Mouse (Mus musculus) cerebellum, adult (tissue): ENCODE results near the gene Syce2.
"Not testable (repeated sequence)": the region's sequence is repeated elsewhere in the genome, so short reads cannot be mapped to it uniquely, and the experiment has no call there.

Source experiments
- ATAC-seq: cut with Nextera tagmentation; 2 replicates; pipeline ENCODE4 v1.9.2; 2017; ENCODE audit warnings: mild to moderate bottlenecking, moderate library complexity, mixed read lengths; ENCODE audit not compliant: insufficient number of reproducible peaks, low FRiP score, low TSS enrichment

Gene Syce2

DNA sequence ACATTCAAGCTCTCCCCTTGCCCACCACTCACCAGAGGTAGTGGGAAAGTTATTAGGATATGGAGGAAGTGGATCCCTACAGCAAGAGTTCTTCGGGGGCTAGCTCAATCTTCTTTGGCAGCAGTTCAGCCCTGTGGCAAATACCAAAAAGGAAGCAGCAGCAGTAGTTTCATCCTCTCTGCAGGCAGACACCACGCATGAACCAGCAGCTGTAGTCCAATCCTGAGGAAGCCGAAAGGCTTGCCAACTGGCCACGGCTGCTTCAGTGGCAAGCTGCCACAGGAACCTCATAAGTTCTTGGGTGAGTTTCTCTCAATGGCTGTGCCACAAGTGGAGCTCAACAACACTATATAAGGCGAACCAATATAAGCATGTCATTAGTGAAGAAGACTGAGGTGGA, 24.1 kb downstream of the Syce2 start:
- ATAC-seq, result no peak

DNA sequence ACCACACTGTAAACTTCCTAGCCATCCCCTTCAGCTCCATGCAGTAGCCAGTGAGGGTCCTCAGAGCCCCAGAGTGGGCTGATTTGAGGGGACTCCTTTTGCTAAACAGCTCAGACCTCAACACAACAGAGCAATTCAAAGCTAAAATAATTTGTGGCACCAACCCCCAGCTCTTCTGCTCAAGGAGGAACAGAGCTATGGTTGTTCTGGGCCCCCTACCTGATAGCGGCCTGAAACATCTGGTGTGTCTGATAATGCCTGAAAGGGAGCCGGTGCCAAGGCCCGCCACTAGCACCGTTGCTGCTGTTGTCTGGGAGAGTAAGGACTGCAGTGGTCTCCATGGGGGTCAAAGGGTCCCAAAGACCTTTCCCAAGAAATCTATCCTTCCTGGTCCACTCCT, 29.2 kb downstream of the Syce2 start:
- ATAC-seq, result no peak

DNA sequence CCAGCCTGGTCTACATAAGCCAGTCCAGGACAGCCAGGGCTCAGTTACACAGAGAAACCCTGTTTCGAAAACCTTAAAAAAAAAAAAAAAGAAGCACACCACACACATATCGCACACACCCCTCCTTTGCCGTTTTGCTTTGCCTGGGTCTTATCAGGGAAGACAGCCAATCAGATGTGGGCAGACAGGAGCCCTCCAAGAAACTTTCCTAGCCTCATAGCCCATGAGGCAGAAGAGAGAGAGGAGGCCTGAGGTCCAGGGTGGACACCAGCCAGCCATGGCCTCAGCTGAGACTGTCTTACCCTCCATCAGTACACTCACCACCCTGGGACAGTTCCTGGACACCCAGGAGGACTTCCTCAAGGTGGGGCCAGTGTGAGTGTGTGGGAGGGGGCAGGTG, 29.8 kb downstream of the Syce2 start, which contains the start of gene Klf1:
Gene Klf1, plus strand, starts transcription at position 177 of the 400 bp plus-strand sequence.
- ATAC-seq, result no peak

DNA sequence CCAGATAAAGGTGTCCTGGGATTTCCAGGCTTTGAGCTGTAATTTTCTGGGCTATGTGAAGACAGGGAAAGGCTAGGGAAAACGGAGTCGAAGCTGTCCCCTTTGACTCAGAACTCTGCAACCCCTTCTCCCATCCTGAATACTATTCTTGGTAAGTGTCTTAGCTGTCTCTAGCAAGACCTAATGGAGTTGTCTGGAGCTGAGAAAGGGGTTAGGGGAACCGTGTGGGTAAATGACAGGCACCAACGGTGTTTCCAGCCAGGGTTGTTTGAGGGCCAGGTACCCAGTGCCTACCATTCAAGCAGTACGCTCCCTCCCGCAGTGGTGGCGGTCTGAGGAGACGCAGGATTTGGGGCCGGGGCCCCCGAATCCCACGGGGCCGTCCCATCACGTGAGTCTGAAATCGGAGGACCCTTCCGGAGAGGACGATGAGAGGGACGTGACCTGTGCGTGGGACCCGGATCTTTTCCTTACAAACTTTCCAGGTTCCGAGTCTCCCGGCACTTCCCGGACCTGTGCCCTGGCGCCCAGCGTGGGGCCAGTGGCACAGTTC, 30.5 kb downstream of the Syce2 start:
- no peak for ATAC-seq

DNA sequence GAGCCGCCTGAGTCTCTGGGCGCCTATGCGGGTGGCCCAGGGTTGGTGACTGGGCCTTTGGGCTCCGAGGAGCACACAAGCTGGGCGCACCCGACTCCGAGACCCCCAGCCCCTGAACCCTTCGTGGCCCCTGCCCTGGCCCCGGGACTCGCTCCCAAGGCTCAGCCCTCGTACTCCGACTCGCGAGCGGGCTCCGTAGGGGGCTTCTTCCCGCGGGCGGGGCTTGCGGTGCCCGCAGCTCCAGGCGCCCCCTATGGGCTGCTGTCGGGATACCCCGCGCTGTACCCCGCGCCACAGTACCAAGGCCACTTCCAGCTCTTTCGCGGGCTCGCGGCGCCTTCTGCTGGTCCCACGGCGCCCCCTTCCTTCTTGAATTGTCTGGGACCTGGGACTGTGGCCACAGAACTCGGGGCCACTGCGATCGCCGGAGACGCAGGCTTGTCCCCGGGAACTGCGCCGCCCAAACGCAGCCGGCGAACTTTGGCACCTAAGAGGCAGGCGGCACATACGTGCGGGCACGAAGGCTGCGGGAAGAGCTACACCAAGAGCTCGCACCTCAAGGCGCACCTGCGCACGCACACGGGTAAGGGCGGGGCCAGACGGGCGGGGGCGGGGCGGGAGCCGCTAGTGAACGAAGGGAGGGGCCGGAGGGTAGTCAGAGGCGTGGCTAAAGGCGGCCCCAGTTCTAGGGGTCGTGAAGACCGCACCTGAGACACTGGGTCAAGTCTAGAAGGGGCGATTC, 31.2 kb downstream of the Syce2 start:
- ATAC-seq, result peak; percentile 82

DNA sequence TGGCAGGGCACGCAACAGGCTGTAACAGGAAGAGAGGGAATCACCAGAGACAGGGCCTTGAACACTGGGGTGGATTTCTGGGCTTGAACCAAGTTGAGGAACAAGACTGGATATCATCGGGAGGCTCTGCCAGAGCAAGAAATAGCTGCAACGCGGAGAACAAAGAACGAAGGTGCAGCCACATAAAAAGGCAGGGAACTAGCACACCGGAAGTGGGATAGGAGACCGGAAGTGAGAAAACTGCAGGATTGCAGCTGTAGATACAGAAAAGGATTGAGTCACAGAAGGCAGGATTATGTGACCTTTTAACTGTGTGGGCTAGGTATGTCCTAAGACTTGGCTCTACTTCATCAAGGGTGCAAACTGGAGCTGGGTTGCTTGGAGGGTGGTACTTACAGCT, 32.4 kb downstream of the Syce2 start:
- no peak for ATAC-seq

DNA sequence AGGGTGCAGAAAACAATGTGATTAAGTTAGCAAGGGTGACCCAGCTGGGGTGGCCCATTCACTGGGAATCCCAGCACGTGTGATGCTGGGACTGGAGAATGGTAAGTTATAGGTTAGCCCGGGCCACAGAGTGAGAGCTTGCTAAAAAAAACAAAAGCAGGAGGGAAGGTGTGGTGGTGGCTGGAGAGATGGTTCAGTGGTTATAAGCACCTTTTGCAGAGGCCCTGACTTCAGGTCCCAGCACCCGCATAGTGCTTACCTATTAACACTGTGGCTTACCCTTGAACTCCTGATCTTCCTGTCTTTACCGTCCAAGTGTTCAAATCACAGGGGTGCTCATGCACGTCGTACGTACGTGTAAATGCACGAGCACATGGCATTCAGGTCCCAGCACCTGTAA, 35.1 kb downstream of the Syce2 start:
- ATAC-seq, result no peak

DNA sequence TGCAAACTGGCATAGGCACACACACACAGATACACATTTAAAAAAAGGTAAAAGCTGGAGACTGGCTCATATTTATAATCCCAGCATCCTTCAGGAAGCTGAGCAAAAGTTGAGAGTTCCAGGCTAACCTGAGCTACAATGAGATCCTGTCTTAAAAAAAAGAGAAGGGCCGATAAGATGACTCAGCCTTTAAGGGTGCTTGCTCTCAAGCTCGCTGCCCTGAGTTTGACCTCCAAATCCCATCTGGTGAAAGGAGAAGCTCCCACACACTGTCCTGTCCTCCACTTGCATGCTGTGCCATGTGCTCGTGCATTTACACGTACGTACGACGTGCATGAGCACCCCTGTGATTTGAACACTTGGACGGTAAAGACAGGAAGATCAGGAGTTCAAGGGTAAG, 35.6 kb downstream of the Syce2 start:
- ATAC-seq, result no peak

DNA sequence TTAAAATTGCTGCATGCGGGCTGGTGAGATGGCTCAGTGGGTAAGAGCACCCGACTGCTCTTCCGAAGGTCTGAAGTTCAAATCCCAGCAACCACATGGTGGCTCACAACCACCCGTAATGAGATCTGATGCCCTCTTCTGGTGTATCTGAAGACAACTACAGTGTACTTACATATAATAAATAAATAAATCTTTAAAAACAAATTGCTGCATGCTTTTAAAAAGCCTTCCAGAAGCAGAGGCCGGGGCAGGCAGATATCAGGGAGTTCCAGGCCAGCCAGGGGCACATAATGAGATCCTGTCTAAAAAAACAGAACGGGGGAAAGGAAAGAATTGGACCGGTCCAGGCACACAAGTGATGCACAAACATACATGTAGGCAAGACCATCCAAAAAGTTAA, 36.1 kb downstream of the Syce2 start:
- ATAC-seq, result not testable (repeated sequence)

DNA sequence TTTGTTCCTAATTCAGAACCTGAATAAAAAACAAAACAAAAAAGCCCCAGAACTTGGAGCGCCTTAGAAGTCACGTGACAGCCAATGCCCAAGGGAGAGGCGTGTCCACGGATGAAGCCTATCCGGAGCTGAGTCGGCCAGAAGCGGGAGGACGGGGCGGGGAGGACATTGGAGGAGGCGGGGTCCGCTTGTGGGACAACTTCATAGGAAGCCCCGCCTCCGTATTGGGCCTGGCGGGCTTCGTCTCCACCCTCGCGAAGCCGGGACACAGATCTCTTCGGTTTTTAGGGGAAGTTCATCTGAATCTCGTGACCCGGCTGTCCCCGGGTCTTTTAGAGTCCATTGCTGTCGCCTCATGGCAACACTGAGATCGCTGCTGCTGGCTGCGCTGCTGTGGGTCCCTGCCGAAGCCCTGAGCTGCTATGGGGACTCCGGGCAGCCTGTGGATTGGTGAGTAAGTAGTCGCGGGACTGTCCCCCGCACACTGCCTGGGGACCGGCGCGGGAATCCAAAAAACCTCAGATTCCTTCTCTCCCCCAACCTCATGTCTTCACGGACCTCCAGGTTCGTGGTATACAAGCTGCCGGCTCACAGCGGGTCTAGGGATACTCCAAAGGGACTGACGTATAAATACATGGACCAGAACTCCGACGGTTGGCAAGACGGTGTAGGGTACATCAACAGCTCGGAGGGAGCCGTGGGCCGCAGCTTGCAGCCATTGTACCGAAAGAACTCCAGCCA, 36.7 kb downstream of the Syce2 start, which contains the start of gene Dnase2a:
Gene Dnase2a, plus strand, starts transcription at position 140 of the 741 bp plus-strand sequence.
- no peak for ATAC-seq

DNA sequence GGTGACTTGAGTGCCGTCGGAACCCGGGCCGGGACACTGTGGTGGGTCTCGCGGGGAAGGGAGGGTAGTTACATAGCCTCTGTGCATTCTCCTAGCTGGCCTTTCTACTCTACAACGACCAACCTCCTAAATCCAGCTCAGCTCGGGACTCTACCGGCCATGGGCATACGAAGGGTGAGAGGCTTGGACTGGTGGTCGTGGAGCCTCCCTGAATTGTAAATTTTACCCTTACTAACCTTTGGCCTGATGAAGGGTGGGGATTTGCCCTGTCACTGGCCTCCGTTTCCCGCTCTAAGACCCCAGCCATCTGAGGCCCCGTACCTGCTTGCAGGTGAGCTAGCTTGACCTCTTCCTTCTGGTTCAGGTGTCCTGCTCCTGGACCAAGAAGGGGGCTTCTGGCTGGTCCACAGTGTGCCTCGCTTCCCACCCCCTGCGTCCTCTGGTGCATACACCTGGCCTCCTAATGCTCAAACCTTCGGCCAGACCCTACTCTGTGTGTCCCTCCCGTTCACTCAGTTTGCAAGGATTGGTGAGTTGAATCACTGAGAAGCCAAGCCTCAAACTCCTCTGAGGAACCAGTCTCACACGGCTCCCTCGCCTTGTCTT, 37.4 kb downstream of the Syce2 start:
- ATAC-seq, result no peak

DNA sequence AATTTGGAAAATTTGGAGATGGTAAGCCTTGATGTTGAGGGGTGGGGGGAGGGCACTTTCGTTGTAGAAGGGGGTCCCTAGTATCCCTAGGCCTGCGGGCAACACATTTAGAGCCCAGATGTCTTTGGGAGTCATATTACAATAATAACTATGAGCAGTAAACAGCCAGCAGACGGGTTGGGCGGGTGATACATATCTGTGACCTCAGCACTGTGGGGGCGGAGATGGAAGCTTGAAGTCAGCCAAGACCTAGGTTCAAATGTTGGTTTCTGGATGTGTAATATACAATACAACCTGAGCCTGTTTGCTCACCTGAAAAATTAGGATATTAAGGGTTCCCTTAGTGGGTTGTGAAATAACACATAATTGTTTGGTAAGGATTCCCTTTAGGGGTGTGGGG, 38.0 kb downstream of the Syce2 start:
- ATAC-seq, result no peak

DNA sequence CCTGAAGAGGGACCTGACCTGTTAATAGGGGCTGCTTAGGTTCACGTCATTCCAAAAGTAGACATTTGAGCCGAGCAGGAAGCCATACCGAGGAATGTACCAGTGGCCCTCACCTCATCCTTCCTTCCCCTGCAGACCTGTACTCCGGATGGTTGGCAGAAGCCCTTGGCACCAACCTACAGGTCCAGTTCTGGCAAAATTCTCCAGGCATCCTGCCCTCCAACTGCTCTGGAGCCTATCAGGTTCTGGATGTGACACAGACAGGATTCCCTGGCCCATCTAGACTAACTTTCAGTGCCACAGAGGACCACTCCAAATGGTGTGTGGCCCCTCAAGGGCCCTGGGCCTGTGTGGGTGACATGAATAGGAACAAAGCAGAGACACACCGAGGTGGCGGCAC, 38.6 kb downstream of the Syce2 start:
- peak; percentile 24; the same call in 1 of the 2 replicates for ATAC-seq

DNA sequence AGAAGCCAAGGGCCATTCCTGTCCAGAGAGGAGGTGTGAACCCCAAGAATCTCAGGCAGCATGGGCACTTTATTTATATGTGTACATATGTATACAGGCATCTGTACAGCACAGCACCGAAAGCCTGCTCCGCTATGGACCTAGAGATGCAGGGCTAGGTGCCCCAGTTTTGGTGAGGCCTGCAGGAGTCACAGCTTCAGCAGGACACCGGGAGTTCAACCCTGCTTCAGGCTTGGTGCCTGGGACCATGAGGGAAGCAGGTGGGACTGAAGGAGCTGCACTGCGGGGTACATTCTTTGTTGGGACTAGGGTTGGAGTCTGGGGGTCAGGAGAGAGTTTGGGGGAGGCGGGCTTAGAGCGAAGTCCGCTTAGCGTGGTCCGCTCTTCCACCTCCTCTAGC, 39.9 kb downstream of the Syce2 start:
- no peak for ATAC-seq

DNA sequence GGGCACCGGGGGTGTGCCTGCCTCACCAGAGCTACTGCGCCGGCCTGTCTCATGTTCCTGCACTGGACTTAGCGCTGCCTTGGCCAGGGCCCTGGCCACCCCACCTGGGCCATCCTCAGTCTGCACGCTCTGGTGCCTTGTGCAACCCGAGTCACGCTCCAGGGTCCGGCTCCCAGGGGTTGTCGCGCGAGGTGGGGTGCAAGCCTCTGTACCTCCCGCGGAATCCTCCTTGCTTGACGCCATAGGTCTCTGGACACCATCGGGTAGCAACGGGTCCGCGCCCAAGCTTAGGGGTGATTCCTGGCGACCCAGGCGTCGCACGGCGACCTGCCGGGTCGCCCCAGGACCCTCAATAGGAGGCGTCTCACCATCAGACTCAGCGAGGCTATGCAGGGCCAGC, 40.5 kb downstream of the Syce2 start:
- ATAC-seq, result no peak

DNA sequence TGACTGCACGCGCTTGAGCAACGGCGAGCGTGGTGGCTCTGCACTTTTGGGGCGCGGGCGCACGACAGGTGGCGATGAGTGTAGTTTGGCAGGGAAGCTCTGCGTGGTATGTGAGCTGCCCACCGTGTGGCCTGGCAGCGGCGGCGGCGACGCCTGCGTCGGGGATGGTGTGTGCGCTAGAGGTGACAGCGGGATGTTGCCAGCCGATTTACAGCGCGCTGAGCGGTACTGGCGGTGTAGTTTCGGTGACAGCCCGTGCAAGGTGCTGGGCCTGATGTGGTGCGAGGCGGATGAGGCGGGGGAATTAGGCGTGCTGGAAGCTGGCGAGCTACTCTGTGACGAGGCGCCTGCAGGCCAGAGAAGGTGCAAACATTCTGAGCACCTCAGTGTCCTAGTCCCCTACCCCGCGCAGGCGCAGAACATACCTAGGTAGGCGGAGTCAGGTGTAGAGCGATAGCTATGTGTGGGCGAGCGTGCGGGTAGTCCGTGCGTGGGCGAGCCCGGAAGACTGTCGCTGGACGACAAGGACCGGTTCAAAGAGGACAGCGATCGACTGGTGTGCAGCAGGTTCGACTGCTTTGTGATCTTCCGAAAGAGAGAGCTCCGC, 41.1 kb downstream of the Syce2 start:
- peak; percentile 65; the same call in 1 of the 2 replicates for ATAC-seq

DNA sequence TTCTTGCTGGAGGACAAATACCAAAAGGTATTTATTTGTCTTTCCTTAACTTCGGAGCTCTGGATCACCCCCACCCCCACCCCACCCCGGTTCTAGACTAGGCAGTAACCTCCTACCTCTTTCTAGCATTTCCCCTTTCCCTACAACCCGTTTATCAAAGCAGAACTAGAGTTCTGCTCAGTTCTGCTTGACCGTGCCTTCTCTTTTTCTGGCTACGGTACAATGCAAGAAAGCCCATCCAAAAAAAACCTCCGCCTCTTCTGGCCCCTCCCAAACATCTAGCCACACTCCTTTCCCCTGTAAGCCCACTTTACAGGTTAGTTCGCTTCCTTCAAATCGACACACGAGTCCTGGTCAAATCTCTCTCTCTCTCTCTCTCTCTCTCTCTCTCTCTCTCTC, 41.6 kb downstream of the Syce2 start:
- no peak for ATAC-seq

DNA sequence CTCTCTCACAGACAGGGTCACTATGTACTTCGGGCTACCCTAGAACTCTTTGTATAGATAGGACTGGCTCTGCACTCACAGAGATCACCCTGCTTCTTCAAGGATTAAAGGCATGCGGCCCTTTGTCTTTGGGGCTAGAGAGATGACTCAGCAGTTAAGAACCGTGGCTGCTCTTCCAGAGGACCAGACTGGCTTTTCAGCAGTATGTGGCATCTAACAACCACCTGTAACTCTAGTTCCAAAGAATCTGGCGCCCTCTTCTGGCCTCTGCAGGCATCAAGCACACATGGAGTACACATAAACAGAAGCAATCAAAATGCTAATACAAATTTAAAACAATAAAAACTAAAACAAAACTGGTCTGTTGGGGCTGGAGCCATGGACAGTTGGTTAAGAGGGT, 42.0 kb downstream of the Syce2 start:
- ATAC-seq, result no peak

DNA sequence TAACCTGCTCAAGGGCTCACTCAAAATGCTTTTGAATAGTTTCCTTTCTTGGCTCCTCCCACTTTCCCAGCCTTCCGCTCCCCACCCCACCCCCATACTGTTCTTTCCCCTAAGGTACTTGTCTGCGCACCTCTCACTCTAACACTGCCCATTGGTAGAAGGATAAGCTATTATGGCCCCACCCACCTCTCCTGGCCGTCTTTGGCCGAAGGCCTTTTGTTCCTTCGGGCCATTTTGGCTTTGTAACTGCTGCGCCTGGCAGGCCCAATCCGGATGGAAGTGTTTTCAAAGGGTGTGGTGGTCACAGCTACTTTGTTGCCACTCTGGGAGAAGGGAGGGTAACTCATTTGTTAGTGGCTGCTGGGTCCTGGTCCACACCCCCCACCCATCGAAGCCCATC, 43.4 kb downstream of the Syce2 start:
- ATAC-seq, result no peak

DNA sequence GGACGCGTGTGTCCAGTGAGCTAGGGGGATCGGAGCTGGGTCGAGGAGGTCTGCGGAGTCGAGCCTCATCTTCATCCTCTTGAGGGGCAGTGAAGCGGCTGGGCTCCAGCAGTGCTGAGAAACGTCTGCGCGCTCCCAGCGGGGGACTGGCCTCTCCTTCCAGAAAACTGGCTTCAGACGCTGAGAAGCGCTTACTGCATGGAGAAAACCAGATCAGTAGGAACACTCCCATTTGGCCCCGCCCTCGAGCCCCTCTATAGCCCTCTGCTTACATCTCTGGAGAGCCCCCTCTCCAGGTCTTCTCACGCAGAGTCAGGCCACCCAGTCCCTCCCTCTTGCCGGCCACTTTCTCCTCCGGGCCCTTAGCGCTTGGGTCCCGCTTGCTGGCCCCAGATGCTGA, 45.9 kb downstream of the Syce2 start:
- ATAC-seq, result no peak

DNA sequence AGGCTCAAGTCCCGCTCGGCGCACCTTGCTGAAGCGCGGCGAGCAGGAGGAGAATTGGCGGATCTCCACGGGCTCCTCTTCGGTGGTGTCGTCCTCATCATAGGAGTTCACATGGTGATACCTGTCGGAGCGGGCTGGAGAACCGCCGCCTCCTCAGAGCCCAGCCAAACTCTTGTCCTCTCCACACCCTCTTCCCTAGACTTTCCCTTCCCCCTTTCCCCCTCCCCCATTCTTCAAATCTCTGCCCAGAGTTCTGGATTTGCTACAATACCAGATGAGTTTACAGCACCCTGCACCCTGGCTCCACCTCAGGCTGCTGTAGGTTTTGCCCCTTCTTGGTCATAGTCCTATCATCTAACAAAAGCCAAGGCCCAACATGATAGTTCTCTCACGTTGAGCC, 46.7 kb downstream of the Syce2 start:
- ATAC-seq, result no peak
